ENCODE assay signal across 17 mouse cellular contexts in genomic region chr7:66168877-66169276, GRCm38 (mm10).
"Had no signal": no experiment of that assay in that cellular context is flagged by ENCODE, and none has a peak within 500 bp of the region (broad histone marks: within the 10 kb centered on the region; RNA-seq: fewer than 3 reads in every experiment).

No protein-coding gene starts in this region.

- H3K9ac ChIP-seq: lung, embryonic 15.5 days; midbrain, embryonic 13.5 days; midbrain, embryonic 15.5 days; neural tube, embryonic 12.5 days; stomach, embryonic 15.5 days had no signal

- H3K4me3 ChIP-seq: lung, embryonic 15.5 days; megakaryocyte, embryonic 14.5 days; midbrain, embryonic 13.5 days; midbrain, embryonic 15.5 days; neural tube, embryonic 12.5 days; stomach, embryonic 15.5 days had no signal

- DNase-seq: lung, adult 2 months; lung, postnatal 14 days; lung, postnatal 36 days; right cerebral cortex, postnatal 14 days; thymus, adult 2 months; thymus, postnatal 25 days; thymus, postnatal 4 days had no signal

- H3K27ac ChIP-seq: lung, embryonic 15.5 days; macrophage; midbrain, embryonic 13.5 days; midbrain, embryonic 15.5 days; neural tube, embryonic 12.5 days; stomach, embryonic 15.5 days; stomach, postnatal 0 days had no signal

- H3K4me2 ChIP-seq: lung, embryonic 15.5 days; midbrain, embryonic 11.5 days; midbrain, embryonic 13.5 days; midbrain, embryonic 15.5 days; neural tube, embryonic 12.5 days; stomach, embryonic 15.5 days had no signal

- ATAC-seq: lung, postnatal 0 days; midbrain, embryonic 13.5 days; midbrain, embryonic 15.5 days had no signal

- H3K27me3 ChIP-seq: lung, embryonic 15.5 days; megakaryocyte, embryonic 14.5 days; midbrain, embryonic 13.5 days; midbrain, embryonic 15.5 days; neural tube, embryonic 12.5 days; stomach, embryonic 15.5 days had no signal

- H3K9me3 ChIP-seq: lung, embryonic 15.5 days; megakaryocyte, embryonic 14.5 days; midbrain, embryonic 13.5 days; midbrain, embryonic 15.5 days; neural tube, embryonic 12.5 days; stomach, embryonic 15.5 days had no signal
